Mouse (Mus musculus) midbrain, embryonic 16.5 days (tissue): ENCODE measurements around the gene Bysl. TPM values are rescaled to one million over a fixed set of nuclear protein-coding genes. Genes with fewer than 3 reads are reported as not detected.

ENCODE experiments used
- ATAC-seq: fragments of 200-750 bp; cut with Nextera tagmentation; 2 replicates; pipeline ENCODE4 v1.8.0; 2017; ENCODE audit warnings: moderate TSS enrichment
- H3K27ac ChIP-seq: fragments of 300-500 bp; sonication (generic); 2 replicates; pipeline ENCODE4 v1.5.1; 2014; ENCODE audit warnings: mild to moderate bottlenecking, low read length, mixed read lengths
- H3K27me3 ChIP-seq: fragments of 300-500 bp; sonication (generic); 2 replicates; pipeline ENCODE4 v1.6.1; 2014; ENCODE audit warnings: low read depth, low read length, mixed read lengths; ENCODE audit not compliant: control insufficient read depth, insufficient read depth
- H3K36me3 ChIP-seq: fragments of 300-500 bp; sonication (generic); 2 replicates; pipeline ENCODE4 v1.6.1; 2014; ENCODE audit warnings: mild to moderate bottlenecking, low read length, moderate library complexity, mixed read lengths; ENCODE audit not compliant: control insufficient read depth, insufficient read depth
- H3K4me1 ChIP-seq: fragments of 300-500 bp; sonication (generic); 2 replicates; pipeline ENCODE4 v1.6.1; 2014; ENCODE audit warnings: mild to moderate bottlenecking, low read length, mixed read lengths; ENCODE audit not compliant: control insufficient read depth, insufficient read depth
- H3K4me2 ChIP-seq: fragments of 300-500 bp; sonication (generic); 2 replicates; pipeline ENCODE4 v1.6.1; 2014; ENCODE audit warnings: mild to moderate bottlenecking, low read length, mixed read lengths
- H3K4me3 ChIP-seq: fragments of 300-500 bp; sonication (generic); 2 replicates; pipeline ENCODE4 v1.5.1; 2014; ENCODE audit warnings: low read depth, mild to moderate bottlenecking, low read length, moderate library complexity, mixed read lengths
- H3K9ac ChIP-seq: fragments of 300-500 bp; sonication (generic); 2 replicates; pipeline ENCODE4 v1.6.1; 2014; ENCODE audit warnings: low read depth, low read length, mixed read lengths
- H3K9me3 ChIP-seq: fragments of 300-500 bp; sonication (generic); replicated peaks from 2 replicates; pipeline ENCODE4 v1.6.1; 2014; ENCODE audit warnings: mild to moderate bottlenecking, low read length, mixed read lengths; ENCODE audit not compliant: control insufficient read depth, poor library complexity, severe bottlenecking
- WGBS: fragments of 180-500 bp; shearing (Covaris S2); extraction: QIAGEN DNeasy Blood & Tissue Kit; methylation state at CpG from one replicate; pipeline ENCODE4 v1.1.7; 2014; 5-methylcytosine and 5-hydroxymethylcytosine counted together
- polyA plus RNA-seq: library from polyadenylated mRNA; unstranded; fragments of >200 nt; fragmentation: Nextera tagmentation; extraction: Ambion mirVana; gene quantifications from 2 replicates; pipeline ENCODE4 v1.2.1, GENCODE M21; 2015

Bysl gene
- polyA plus RNA-seq, 1 experiment from 2014 or later: 40.7 TPM

DNA sequence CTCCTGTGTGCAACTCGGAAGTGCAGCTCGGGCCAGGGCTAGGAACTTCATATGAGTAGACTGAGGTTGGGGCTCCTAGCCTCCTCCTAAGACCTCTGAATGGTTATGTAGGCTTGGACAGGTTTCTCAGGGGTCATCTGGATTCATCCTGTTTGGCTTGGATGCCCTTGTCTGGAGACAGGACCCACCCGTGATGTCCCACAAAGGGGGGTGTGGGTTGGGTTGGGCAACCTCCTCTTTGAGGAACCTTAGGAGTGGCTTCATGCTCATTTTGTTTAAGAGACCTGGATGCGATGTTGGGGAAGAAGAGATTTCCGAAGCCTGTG, 14.5 kb downstream of the Bysl start:
- WGBS: 43% methylated on average over 5 of the region's 5 CpGs
- H3K9me3 ChIP-seq: no peaks in the 10 kb centered on the region
- peaks cover 30% of the 10 kb centered on the region for H3K4me1 ChIP-seq
- no peak overlapping the region for H3K9ac ChIP-seq
- H3K27me3 ChIP-seq: no peaks in the 10 kb centered on the region
- H3K4me2 ChIP-seq: peak overlapping the region; percentile 99
- H3K36me3 ChIP-seq: peaks cover 11% of the 10 kb centered on the region
- no peak overlapping the region for H3K4me3 ChIP-seq
- no peak for ATAC-seq
- H3K27ac ChIP-seq: peak overlapping the region; percentile 68; the same call in 1 of the 2 replicates

DNA sequence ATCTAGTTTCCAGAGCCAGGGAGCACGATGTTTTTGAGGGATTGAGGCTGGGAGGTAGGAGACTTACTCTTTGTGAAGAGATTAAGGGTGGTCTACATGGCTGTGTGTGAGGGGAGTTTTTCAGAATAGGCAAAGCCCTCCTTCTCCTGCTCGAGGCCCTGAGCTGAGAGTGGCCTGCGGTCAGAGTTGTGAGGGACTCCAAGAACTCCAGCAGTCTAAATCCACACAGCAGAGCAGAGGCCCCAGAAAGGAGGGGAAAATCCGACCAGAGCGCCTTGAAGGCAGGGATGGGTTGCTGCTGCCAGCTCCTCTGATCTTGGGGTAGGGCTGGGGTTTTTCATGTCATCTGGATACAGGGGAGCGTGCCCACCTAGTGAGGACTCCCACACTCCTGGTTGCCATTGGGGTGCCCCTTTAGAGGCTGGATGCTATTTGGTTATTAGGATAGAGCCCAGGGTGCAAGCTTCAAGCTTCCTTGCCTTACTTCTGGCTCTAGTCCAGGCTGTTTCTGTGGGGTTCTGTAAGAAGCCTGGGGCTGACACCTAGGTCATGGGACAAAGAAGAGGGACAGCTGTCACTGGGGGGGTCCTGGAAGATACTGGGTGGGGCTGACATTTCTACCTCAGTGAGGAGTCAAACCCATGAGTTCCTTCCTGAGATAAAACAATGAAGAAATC, 15.0 kb downstream of the Bysl start:
- Histone ChIP-seq H3K4me2 (peak overlapping the region; percentile 99), H3K27me3 (no peaks in the 10 kb centered on the region), H3K36me3 (peaks cover 6% of the 10 kb centered on the region), H3K4me1 (peaks cover 30% of the 10 kb centered on the region), H3K9ac (0 out of 2 replicates have a peak overlapping the region, but pooled peaks have one; percentile 16), H3K9me3 (no peaks in the 10 kb centered on the region), H3K4me3 (no peak overlapping the region), H3K27ac (peak overlapping the region; percentile 68)
- ATAC-seq: no peak
- 19% methylated on average over 6 of the region's 6 CpGs for WGBS

DNA sequence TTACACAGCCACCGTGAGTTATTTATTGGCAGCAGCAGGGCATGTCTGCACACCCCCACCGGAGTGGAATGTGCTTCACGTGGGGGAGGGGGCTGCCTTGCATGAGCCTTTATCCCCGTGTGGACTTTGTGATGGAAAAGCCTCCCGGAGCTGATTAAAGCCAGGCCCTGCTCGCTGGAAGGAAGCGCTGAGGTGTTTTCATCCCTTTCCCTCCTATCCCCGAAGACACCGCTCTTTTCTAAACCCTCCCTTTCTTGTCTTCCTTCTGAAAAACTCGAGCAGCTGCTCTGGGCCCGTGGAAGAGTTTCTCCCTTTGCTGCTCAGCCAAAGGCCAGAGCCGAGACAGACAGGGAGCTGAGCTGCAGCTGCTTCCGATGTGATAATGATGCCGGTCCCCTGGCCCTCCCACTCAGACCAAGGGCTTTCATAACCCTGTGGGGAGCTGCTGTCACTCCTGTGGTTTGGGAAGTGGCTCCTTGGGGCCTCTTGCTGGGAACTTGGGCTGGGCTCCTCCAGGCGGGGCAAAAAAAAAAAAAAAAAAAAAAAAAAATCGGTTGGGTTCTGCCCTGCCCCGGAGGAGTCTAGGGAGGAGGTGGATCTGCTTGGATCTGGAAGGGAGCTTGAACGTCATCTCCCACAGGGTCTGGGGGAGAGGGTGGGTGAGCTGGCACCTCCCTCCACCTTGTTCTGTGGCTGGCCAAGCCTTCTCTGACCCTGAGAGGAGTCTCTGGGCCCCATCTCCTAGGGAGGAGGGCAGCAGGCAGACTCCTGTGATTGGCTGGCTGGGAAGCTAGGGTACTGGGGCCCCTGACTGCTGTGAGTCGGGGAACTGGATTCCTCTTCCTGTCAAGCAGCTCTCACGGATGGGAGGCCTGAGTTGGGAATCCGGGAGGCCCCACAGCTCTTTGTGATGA, 15.8 kb downstream of the Bysl start:
- H3K27ac ChIP-seq: peak overlapping the region; percentile 69
- 1% methylated on average over 20 of the region's 21 CpGs for WGBS
- ATAC-seq: peak; percentile 25; the same call in 1 of the 2 replicates
- H3K4me1 ChIP-seq: peaks cover 30% of the 10 kb centered on the region
- H3K4me3 ChIP-seq: peak overlapping the region; percentile 71
- H3K4me2 ChIP-seq: peak overlapping the region; percentile 99
- H3K36me3 ChIP-seq: no peaks in the 10 kb centered on the region
- H3K9me3 ChIP-seq: no peaks in the 10 kb centered on the region
- H3K27me3 ChIP-seq: no peaks in the 10 kb centered on the region
- H3K9ac ChIP-seq: peak overlapping the region; percentile 68

DNA sequence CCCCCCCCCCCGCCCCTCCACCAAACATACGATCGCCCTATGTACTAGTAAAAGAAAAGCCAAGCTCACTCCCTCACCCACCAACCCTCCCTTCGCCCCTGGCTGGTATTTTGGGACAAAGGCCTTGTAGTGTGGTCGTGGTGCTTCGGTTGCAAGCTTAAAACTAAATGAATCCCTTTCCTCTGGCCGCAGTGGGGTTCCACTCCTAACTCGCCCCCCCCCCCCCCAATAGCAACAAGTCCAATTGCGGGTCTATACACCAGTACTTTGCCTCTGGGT, 16.4 kb downstream of the Bysl start:
- H3K9ac ChIP-seq: peak overlapping the region; percentile 68
- peaks cover 30% of the 10 kb centered on the region for H3K4me1 ChIP-seq
- no peaks in the 10 kb centered on the region for H3K36me3 ChIP-seq
- no peak for ATAC-seq
- H3K27me3 ChIP-seq: no peaks in the 10 kb centered on the region
- no peaks in the 10 kb centered on the region for H3K9me3 ChIP-seq
- peak overlapping the region; percentile 99 for H3K4me2 ChIP-seq
- H3K4me3 ChIP-seq: peak overlapping the region; percentile 71
- 0% methylated on average over 6 of the region's 9 CpGs for WGBS
- H3K27ac ChIP-seq: peak overlapping the region; percentile 69

DNA sequence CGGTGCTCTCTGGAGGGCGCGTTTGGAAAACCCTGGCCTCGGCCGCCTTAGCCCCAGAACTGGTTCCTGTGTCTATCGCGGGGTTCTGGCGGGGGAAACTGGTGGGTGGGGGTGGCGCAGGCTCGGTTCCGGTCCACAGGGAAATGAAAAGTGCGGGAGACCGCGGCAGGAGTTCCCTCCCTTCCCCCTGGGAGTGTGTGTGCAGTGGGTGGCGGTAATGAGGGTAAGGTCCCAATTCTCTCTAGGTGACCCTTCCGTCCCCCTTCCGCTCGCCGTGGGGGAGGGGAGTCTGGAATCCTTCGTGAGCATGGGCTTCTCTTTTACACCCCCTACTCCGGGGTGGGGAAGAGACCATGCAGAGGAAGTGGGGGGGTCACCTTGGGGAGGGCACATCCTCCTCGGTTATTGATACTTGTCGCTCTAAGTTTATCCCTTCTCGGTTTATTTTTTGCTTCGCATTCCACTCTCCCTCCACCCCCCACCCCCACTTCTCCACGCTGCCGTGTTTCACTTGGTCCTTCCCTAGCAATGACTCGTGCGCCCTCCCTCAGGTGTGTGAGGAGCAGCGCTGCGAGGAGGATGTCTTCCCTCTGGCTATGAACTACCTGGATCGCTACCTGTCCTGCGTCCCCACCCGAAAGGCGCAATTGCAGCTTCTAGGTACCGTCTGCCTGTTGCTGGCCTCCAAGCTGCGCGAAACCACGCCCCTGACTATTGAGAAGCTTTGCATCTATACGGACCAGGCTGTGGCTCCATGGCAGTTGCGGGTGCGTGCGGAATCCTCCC, 16.9 kb downstream of the Bysl start:
- peak overlapping the region; percentile 68 for H3K9ac ChIP-seq

DNA sequence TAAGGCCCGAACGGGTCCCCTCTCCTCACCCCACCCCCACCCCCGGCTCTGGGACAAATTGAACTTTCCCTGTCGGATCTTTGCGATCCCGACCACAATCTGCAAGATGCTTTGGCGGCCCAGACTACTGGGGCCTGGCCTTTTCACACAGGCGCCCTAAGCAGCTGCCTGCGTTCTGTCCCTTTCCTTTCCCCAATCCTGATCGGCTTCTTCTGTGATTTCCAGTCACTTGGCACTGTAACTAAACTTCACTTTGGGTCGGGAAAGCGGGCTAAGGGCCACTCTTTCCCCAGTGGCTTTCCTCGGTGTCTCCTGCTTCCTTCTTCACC, 17.5 kb downstream of the Bysl start:
- H3K9me3 ChIP-seq: no peaks in the 10 kb centered on the region
- peak overlapping the region; percentile 71 for H3K4me3 ChIP-seq
- H3K4me2 ChIP-seq: peak overlapping the region; percentile 99
- H3K36me3 ChIP-seq: no peaks in the 10 kb centered on the region
- H3K27me3 ChIP-seq: no peaks in the 10 kb centered on the region
- peak; percentile 4; the same call in 1 of the 2 replicates for ATAC-seq
- WGBS: under 1% methylated on average over 13 of the region's 13 CpGs
- peak overlapping the region; percentile 68 for H3K9ac ChIP-seq
- H3K27ac ChIP-seq: peak overlapping the region; percentile 69
- peaks cover 30% of the 10 kb centered on the region for H3K4me1 ChIP-seq

More for the DNA sequence above, 16.9 kb downstream of the Bysl start:
- WGBS: under 1% methylated on average over 40 of the region's 43 CpGs
- H3K4me3 ChIP-seq: peak overlapping the region; percentile 71
- H3K27ac ChIP-seq: peak overlapping the region; percentile 69
- no peaks in the 10 kb centered on the region for H3K27me3 ChIP-seq
- peaks cover 30% of the 10 kb centered on the region for H3K4me1 ChIP-seq
- no peaks in the 10 kb centered on the region for H3K9me3 ChIP-seq
- no peak for ATAC-seq
- H3K36me3 ChIP-seq: no peaks in the 10 kb centered on the region
- peak overlapping the region; percentile 99 for H3K4me2 ChIP-seq

DNA sequence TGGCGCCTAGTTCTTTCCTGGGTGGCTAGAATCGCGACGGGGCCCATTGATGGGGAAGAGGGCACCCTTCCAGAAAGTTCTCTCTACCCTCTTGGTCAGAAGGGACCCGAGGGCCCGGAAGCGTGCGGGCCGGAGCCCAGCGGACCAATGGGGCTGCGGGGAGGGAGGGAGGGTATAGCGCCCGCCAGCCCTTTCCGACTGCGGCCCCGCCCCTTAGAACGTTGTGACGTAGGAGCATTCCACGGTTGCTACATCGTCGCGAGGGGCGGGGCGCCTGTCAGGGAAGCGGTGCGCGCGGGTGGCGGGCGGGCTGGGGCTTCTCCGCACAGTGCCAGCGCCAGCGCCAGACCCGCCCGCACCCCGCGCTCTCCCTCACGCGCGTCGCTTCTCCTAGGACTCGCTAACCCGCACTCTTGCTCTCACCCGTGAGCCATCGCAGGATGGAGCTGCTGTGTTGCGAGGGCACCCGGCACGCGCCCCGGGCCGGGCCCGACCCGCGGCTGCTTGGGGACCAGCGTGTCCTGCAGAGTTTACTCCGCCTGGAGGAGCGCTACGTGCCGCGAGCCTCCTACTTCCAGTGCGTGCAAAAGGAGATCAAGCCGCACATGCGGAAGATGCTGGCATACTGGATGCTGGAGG, 18.0 kb downstream of the Bysl start:
- Histone ChIP-seq H3K9me3 (no peaks in the 10 kb centered on the region), H3K27me3 (no peaks in the 10 kb centered on the region), H3K4me2 (peak overlapping the region; percentile 99), H3K9ac (peak overlapping the region; percentile 68), H3K27ac (peak overlapping the region; percentile 69), H3K4me3 (peak overlapping the region; percentile 71), H3K4me1 (peaks cover 30% of the 10 kb centered on the region), H3K36me3 (no peaks in the 10 kb centered on the region)
- peak; percentile 83 for ATAC-seq
- under 1% methylated on average over 57 of the region's 63 CpGs for WGBS

DNA sequence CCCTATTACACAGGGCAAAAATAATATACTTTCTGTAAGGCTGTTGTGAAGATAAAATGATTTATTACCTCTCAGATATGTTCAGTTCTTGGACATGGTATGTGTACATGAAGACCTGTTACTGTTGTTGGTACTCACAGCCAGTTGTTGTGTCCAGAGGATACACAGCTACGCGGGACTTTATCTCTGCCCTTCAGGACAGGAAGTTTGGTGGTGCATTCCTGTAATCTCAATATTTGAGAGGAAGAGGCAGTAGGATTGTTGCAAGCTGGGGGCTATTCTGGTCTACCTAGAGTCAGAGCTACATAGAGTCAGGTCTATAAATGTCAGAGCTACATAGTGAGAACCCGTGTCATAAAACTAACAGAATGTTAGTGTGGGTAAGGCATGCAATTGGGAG, 20.2 kb downstream of the Bysl start:
- 91% methylated on average over 3 of the region's 3 CpGs for WGBS
- no peak overlapping the region for H3K4me2 ChIP-seq
- no peak overlapping the region for H3K9ac ChIP-seq
- no peaks in the 10 kb centered on the region for H3K36me3 ChIP-seq
- H3K4me1 ChIP-seq: peaks cover 24% of the 10 kb centered on the region
- H3K27me3 ChIP-seq: no peaks in the 10 kb centered on the region
- no peaks in the 10 kb centered on the region for H3K9me3 ChIP-seq
- no peak overlapping the region for H3K4me3 ChIP-seq
- no peak for ATAC-seq
- H3K27ac ChIP-seq: no peak overlapping the region
